Mouse (Mus musculus) CH12.LX (cell line): ENCODE measurements around the gene Ctdsp1.

Source experiments
- CTCF ChIP-seq, 2 experiments: IDR thresholded peaks in 1 of 2; conservative IDR thresholded peaks in 1 of 2; 2 replicates each; pipeline ENCODE4 v1.5.1; 2011 to 2012; ENCODE audit warnings: low read depth in 2 of 2, low read length in 2 of 2, improper control_type of control experiment in 1 of 2, inconsistent platforms in 1 of 2, mild to moderate bottlenecking in 1 of 2, moderate library complexity in 1 of 2
- EP300 ChIP-seq: IDR thresholded peaks from 2 replicates; pipeline ENCODE4 v1.6.1; 2011; ENCODE audit warnings: low read length, improper control_type of control experiment
- MXI1 ChIP-seq: IDR thresholded peaks from 2 replicates; pipeline ENCODE4 v1.6.1; 2011; ENCODE audit warnings: mild to moderate bottlenecking, low read depth, low read length, improper control_type of control experiment
- MYC ChIP-seq: IDR thresholded peaks from 2 replicates; pipeline ENCODE4 v1.6.1; 2011; ENCODE audit warnings: low read depth, mild to moderate bottlenecking, improper control_type of control experiment, low read length

GRCm38 (mm10) chr1:74359952-74360517, 31.3 kb upstream of the Ctdsp1 start:
- TF ChIP-seq MYC (no peak), MXI1 (no peak), EP300 (0 out of 2 replicates have a peak, but pooled peaks have one; percentile 24), CTCF (conservative IDR thresholded peaks at IDR 0.05 in 1 of 2, IDR thresholded peaks at IDR 0.05 in 1 of 2; ENCODE audit: low read depth in 2 of 2, low read length in 2 of 2) (no peak)
